Mouse (Mus musculus) bone marrow macrophage, adult 2 months (primary cell): Measurements from ENCODE around the gene Cd38. TPM values are rescaled to one million over a fixed set of nuclear protein-coding genes. Genes with fewer than 3 reads are reported as not detected.
A peak's percentile ranks its signal among the peaks of the same experiment; 100 is the strongest.

ENCODE experiments used
- H3K27ac ChIP-seq: 2 replicates; pipeline ENCODE4 v1.5.1; 2012; ENCODE audit warnings: low read depth, low read length; ENCODE audit not compliant: insufficient read depth
- H3K4me1 ChIP-seq: 2 replicates; pipeline ENCODE4 v1.6.1; 2012; ENCODE audit warnings: low read length; ENCODE audit not compliant: control insufficient read depth, insufficient read depth
- H3K4me3 ChIP-seq: 2 replicates; pipeline ENCODE4 v1.5.1; 2012; ENCODE audit warnings: mild to moderate bottlenecking, low read length, moderate library complexity; ENCODE audit not compliant: insufficient read depth
- CTCF ChIP-seq: IDR thresholded peaks from 2 replicates; pipeline ENCODE4 v1.5.1; 2012; ENCODE audit warnings: low read depth, mild to moderate bottlenecking, low read length, moderate library complexity
- POLR2A ChIP-seq: IDR thresholded peaks from 2 replicates; pipeline ENCODE4 v1.6.1; 2012; ENCODE audit warnings: mild to moderate bottlenecking, low read depth, low read length, borderline replicate concordance
- polyA plus RNA-seq: library from polyadenylated mRNA; stranded (reverse); fragments of >200 nt; gene quantifications from 2 replicates; pipeline ENCODE4 v1.2.4, GENCODE M21; 2012; ENCODE audit not compliant: missing spikeins, insufficient read depth, insufficient read length

The Cd38 gene
- polyA plus RNA-seq, 1 experiment, result not detected

DNA sequence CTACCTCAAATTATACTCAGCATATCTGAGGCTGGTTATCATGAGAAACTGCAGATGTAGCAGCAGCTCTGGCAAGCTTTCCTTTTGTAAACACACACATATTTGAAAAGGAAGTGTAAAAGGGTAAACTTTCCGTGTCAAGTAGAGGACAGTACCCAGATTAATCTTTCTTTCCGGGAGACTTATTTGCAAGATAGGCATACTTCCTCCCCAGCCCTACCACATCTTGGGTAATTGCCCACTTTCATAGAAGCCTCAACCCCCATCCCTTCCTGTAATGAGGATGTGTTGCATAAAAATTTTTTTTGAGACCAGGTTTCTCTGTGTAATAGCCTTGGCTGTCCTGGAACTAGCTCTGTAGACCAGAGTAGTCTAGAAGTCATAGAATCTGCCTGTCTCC, 12.6 kb upstream of the Cd38 start:
- Histone ChIP-seq H3K4me3 (no peak overlapping the region), H3K27ac (peak overlapping the region; percentile 68), H3K4me1 (peaks cover 28% of the 10 kb centered on the region)
- TF ChIP-seq POLR2A (no peak), CTCF (no peak)

DNA sequence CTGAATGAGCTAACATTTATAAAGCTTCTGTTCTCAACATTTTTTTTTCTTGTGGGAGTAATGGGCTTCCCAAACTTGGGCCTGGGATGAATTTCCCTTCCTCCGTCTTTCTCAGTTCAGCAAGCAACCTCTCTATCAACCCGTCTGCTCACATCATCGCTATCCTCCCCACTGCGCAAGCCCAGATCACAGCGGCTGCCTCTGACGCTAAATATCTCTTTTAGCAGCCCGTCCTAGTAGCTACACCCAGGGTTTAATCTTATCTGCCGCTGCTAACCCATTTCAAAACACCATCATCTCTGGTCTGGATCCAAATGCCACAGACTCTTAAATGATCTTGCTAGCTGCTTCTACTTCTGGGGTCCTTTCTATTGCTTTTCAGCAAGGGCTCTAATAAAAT, 8.7 kb upstream of the Cd38 start:
- peaks cover 20% of the 10 kb centered on the region for H3K4me1 ChIP-seq
- H3K27ac ChIP-seq, result no peak overlapping the region
- TF ChIP-seq CTCF, result no peak
- TF ChIP-seq POLR2A, result no peak
- H3K4me3 ChIP-seq, result no peak overlapping the region

GRCm38 (mm10) chr5:43860096-43860495, 8.3 kb upstream of the Cd38 start:
- Histone ChIP-seq H3K4me3 (no peak overlapping the region), H3K27ac (no peak overlapping the region), H3K4me1 (peaks cover 19% of the 10 kb centered on the region)
- TF ChIP-seq CTCF (no peak), POLR2A (no peak)

GRCm38 (mm10) chr5:43860670-43861431, 7.5 kb upstream of the Cd38 start:
- TF ChIP-seq CTCF (no peak), POLR2A (no peak)
- Histone ChIP-seq H3K27ac (no peak overlapping the region), H3K4me1 (peaks cover 19% of the 10 kb centered on the region), H3K4me3 (no peak overlapping the region)

DNA sequence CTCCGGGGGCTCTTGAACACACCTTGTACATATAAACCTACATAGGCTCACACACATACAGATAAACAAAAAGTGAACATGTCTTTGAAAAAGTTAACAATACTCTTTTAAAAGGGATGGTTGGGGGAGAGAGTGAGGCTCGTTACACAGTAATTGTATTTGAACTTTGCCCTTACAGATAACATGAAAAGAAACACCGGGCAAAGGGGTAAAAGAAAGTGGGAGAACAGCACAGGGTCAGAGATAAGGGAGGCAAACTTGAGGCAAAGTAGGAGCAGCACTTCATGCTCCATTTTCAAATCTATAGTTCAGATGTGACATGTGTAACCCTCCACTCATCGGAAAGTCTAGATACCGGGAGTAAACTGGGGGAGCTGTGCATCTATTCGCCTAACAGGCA, 4.7 kb upstream of the Cd38 start:
- TF ChIP-seq CTCF (no peak), POLR2A (no peak)
- no peak overlapping the region for H3K4me3 ChIP-seq
- H3K27ac ChIP-seq, result no peak overlapping the region
- H3K4me1 ChIP-seq, result peaks cover 26% of the 10 kb centered on the region

DNA sequence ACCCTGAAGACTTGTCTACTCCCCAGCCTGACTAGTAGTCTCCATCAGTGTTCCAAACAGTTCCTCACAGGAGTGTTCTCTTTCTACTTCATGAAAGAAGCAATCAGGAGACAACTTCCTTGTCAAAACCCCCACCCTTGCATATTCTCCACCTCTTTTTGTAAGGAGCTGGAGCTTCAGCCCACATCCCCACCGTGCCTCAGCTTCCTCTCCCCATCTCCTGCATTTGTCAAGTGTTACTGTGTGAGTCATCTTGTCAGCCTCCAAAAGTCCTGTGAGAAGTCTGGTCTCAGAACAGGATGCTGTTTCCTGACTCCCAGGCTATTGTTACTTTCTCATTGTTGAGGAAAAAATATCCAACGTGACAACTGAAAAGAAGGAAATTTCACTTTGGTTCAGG, 3.0 kb upstream of the Cd38 start:
- H3K27ac ChIP-seq, result no peak overlapping the region
- H3K4me1 ChIP-seq, result peaks cover 32% of the 10 kb centered on the region
- H3K4me3 ChIP-seq, result no peak overlapping the region
- TF ChIP-seq POLR2A (no peak), CTCF (no peak)

GRCm38 (mm10) chr5:43868711-43869600, 603 bp downstream of the Cd38 start:
- H3K27ac ChIP-seq, result no peak overlapping the region
- H3K4me3 ChIP-seq, result peak overlapping the region; percentile 4; the same call in 1 of the 2 replicates
- TF ChIP-seq POLR2A, result no peak
- no peak for TF ChIP-seq CTCF
- peaks cover 35% of the 10 kb centered on the region for H3K4me1 ChIP-seq

GRCm38 (mm10) chr5:43871845-43872244, 3.5 kb downstream of the Cd38 start:
- Histone ChIP-seq H3K27ac (no peak overlapping the region), H3K4me1 (peaks cover 25% of the 10 kb centered on the region), H3K4me3 (no peak overlapping the region)
- TF ChIP-seq CTCF (no peak), POLR2A (no peak)

DNA sequence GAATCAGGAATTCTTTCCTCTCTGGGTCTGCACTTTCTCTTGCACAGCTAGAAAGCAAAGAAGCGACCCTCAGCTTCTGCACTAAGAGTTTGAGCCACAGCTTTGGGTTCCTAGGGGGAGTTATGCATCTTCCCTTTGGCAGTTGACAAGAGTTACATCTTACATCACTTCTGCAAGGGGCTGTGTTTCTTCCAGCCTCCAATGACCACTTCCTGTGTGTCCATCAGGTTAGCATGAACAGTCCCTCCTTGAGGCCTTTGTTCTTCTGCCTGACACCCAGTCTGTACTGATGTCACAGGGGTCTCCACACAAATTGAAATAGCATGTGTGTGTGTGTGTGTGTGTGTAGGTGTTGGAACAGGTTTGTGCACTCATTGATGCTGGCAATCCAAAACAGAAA, 4.3 kb downstream of the Cd38 start:
- Histone ChIP-seq H3K4me3 (no peak overlapping the region), H3K4me1 (peaks cover 27% of the 10 kb centered on the region), H3K27ac (no peak overlapping the region)
- TF ChIP-seq POLR2A, result no peak
- no peak for TF ChIP-seq CTCF

DNA sequence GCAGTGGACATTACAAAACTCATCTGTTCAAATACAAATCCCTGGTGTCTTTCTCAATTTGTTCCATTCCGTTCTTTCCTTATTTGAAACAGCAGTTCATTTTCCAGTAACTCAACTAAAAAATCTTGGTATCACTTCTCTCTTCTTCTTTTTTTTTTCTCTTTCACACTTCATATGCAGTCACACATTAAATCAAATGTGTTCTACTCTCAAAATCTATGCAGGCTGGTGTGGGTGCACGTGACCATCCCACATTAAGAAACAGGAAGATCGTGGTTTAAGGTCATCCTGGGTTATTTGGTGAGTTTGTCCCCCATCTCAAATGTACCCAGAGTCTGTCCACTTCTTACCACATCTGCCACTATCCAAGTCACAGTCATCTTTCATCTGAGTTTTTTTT, 13.7 kb downstream of the Cd38 start:
- Histone ChIP-seq H3K4me1 (peaks cover 46% of the 10 kb centered on the region), H3K4me3 (no peak overlapping the region), H3K27ac (peak overlapping the region; percentile 93)
- TF ChIP-seq CTCF (no peak), POLR2A (no peak)
